Mouse (Mus musculus) CH12.LX (cell line): ENCODE results near the gene Otop3. TPM values are rescaled to one million over a fixed set of nuclear protein-coding genes. Genes with fewer than 3 reads are reported as not detected.

Experiments
- DNase-seq: peaks from one replicate; pipeline ENCODE4 v3.0.0-alpha.2; 2013; ENCODE audit errors: extremely low read depth
- H3K27ac ChIP-seq: 2 replicates; pipeline ENCODE4 v1.5.1; 2012; ENCODE audit warnings: low read depth, mild to moderate bottlenecking, control low read depth, moderate library complexity; ENCODE audit not compliant: insufficient read depth
- H3K27me3 ChIP-seq: replicated peaks from 2 replicates; pipeline ENCODE3; 2012; ENCODE audit warnings: inconsistent platforms
- H3K36me3 ChIP-seq, 2 experiments: replicated peaks in 1 of 2; 2 replicates each; pipeline versions ENCODE3 to v1.6.1; 2012; ENCODE audit warnings: inconsistent platforms in 1 of 2, low read length in 1 of 2, mild to moderate bottlenecking in 1 of 2, mixed read lengths in 1 of 2, moderate library complexity in 1 of 2; ENCODE audit not compliant: control insufficient read depth in 1 of 2, insufficient read depth in 1 of 2
- H3K4me1 ChIP-seq, 2 experiments: 2 replicates each; pipeline ENCODE4 v1.6.1; 2012; ENCODE audit warnings: inconsistent platforms in 1 of 2, moderate library complexity in 1 of 2; ENCODE audit not compliant: insufficient read depth in 2 of 2, control insufficient read depth in 1 of 2
- H3K4me2 ChIP-seq: 2 replicates; pipeline ENCODE4 v1.6.1; 2012; ENCODE audit warnings: low read depth, mild to moderate bottlenecking, control low read depth; ENCODE audit not compliant: poor library complexity, insufficient read depth, severe bottlenecking
- H3K4me3 ChIP-seq, 3 experiments: fragments of 150-350 bp in 1 of 3; sonication (generic) in 1 of 3; replicated peaks in 1 of 3; 2 replicates each; pipeline versions ENCODE3 to v1.5.1; 2011 to 2012; ENCODE audit warnings: low read depth in 2 of 3, low read length in 2 of 3, mild to moderate bottlenecking in 2 of 3, moderate library complexity in 2 of 3, control low read depth in 1 of 3, improper control_type of control experiment in 1 of 3, inconsistent platforms in 1 of 3, mixed read lengths in 1 of 3; ENCODE audit not compliant: poor library complexity in 1 of 3
- H3K79me2 ChIP-seq: replicated peaks from 2 replicates; pipeline ENCODE4 v1.6.1; 2012; ENCODE audit warnings: mild to moderate bottlenecking, moderate library complexity; ENCODE audit not compliant: control insufficient read depth, poor library complexity, insufficient read depth, severe bottlenecking; ENCODE audit errors: extremely low read depth
- H3K9ac ChIP-seq: 2 replicates; pipeline ENCODE4 v1.6.1; 2012; ENCODE audit warnings: low read depth, mild to moderate bottlenecking, control low read depth, moderate library complexity; ENCODE audit not compliant: insufficient read depth
- H3K9me3 ChIP-seq: replicated peaks from 2 replicates; pipeline ENCODE3; 2012; ENCODE audit warnings: low read length, inconsistent platforms, mixed read lengths
- BHLHE40 ChIP-seq: IDR thresholded peaks from 2 replicates; pipeline ENCODE4 v1.6.1; 2011; ENCODE audit warnings: mild to moderate bottlenecking, low read depth, low read length, improper control_type of control experiment
- CHD2 ChIP-seq: IDR thresholded peaks from 2 replicates; pipeline ENCODE4 v1.6.1; 2011; ENCODE audit warnings: low read length, improper control_type of control experiment
- E2F4 ChIP-seq: IDR thresholded peaks from 2 replicates; pipeline ENCODE4 v1.6.1; 2011; ENCODE audit warnings: low read depth, low read length, improper control_type of control experiment; ENCODE audit not compliant: insufficient replicate concordance
- ELF1 ChIP-seq: IDR thresholded peaks from 2 replicates; pipeline ENCODE4 v1.6.1; 2014; ENCODE audit warnings: low read depth, mild to moderate bottlenecking, inconsistent platforms, low read length, improper control_type of control experiment
- HCFC1 ChIP-seq: IDR thresholded peaks from 2 replicates; pipeline ENCODE4 v1.6.1; 2012; ENCODE audit warnings: low read depth, mild to moderate bottlenecking, inconsistent platforms, low read length, improper control_type of control experiment
- MAFK ChIP-seq: IDR thresholded peaks from 2 replicates; pipeline ENCODE4 v1.6.1; 2011; ENCODE audit warnings: low read length, improper control_type of control experiment; ENCODE audit not compliant: insufficient replicate concordance
- MAX ChIP-seq: IDR thresholded peaks from 2 replicates; pipeline ENCODE4 v1.6.1; 2011; ENCODE audit warnings: low read length, improper control_type of control experiment
- MEF2A ChIP-seq: IDR thresholded peaks from 2 replicates; pipeline ENCODE4 v1.6.1; 2014; ENCODE audit warnings: low read depth, mild to moderate bottlenecking, inconsistent platforms, low read length, improper control_type of control experiment, borderline replicate concordance
- PAX5 ChIP-seq: IDR thresholded peaks from 2 replicates; pipeline ENCODE4 v1.6.1; 2012; ENCODE audit warnings: low read length, inconsistent platforms, mixed read lengths
- RCOR1 ChIP-seq: conservative IDR thresholded peaks from 2 replicates; pipeline ENCODE4 v1.6.1; 2012; ENCODE audit warnings: low read depth, mild to moderate bottlenecking, inconsistent platforms, low read length, improper control_type of control experiment
- TBP ChIP-seq: conservative IDR thresholded peaks from 2 replicates; pipeline ENCODE4 v1.6.1; 2011; ENCODE audit warnings: low read depth, low read length, improper control_type of control experiment
- TCF12 ChIP-seq: IDR thresholded peaks from 2 replicates; pipeline ENCODE4 v1.6.1; 2014; ENCODE audit warnings: low read depth, mild to moderate bottlenecking, inconsistent platforms, low read length, improper control_type of control experiment
- UBTF ChIP-seq: IDR thresholded peaks from 2 replicates; pipeline ENCODE4 v1.6.1; 2012; ENCODE audit warnings: low read depth, mild to moderate bottlenecking, inconsistent platforms, low read length, improper control_type of control experiment, moderate library complexity
- USF1 ChIP-seq: IDR thresholded peaks from 2 replicates; pipeline ENCODE4 v1.6.1; 2014; ENCODE audit warnings: low read depth, mild to moderate bottlenecking, inconsistent platforms, low read length, improper control_type of control experiment
- USF2 ChIP-seq: conservative IDR thresholded peaks from 2 replicates; pipeline ENCODE4 v1.6.1; 2011; ENCODE audit warnings: low read depth, low read length, improper control_type of control experiment
- ZKSCAN1 ChIP-seq: IDR thresholded peaks from 2 replicates; pipeline ENCODE4 v1.6.1; 2012; ENCODE audit warnings: low read depth, inconsistent platforms, low read length, improper control_type of control experiment, borderline replicate concordance
- ZMIZ1 ChIP-seq: IDR thresholded peaks from 2 replicates; pipeline ENCODE4 v1.6.1; 2012; ENCODE audit warnings: low read depth, mild to moderate bottlenecking, inconsistent platforms, low read length, improper control_type of control experiment
- ZNF384 ChIP-seq: IDR thresholded peaks from 2 replicates; pipeline ENCODE4 v1.6.1; 2012; ENCODE audit warnings: low read depth, low read length, improper control_type of control experiment, inconsistent platforms
- dilution Hi-C: fragments of 300-500 bp; cut with MboI; formaldehyde crosslinking; loops from 2 replicates; pipeline ENCODE4 v1.14.3; 2020; ENCODE audit warnings: low sequenced_read_pairs; ENCODE audit not compliant: extremely low pct_unique_long_range_greater_than_20kb, extremely low pct_ligation_motif_present
- in situ Hi-C: fragments of 300-500 bp; cut with MboI; formaldehyde crosslinking; loops from 3 replicates; pipeline ENCODE4 v1.14.3; 2019; ENCODE audit warnings: low sequenced_read_pairs, low pct_ligation_motif_present, low pct_unique_long_range_greater_than_20kb, mixed read lengths
- polyA plus RNA-seq: library from polyadenylated mRNA; unstranded; fragments of >175 nt; gene quantifications from 2 replicates; pipeline ENCODE4 v1.2.1, GENCODE M21; 2012; ENCODE audit warnings: low read depth; ENCODE audit not compliant: insufficient read length
- total RNA-seq, 2 experiments: library from RNA; depleted of rRNA; stranded (reverse); fragments of 300-350 nt in 1 of 2; fragments of >200 nt in 1 of 2; gene quantifications; 2 replicates each; pipeline ENCODE4 v1.2.3; 2012 to 2014

Otop3 gene
- total and polyA plus RNA-seq, 3 experiments, result not detected

GRCm38 (mm10) chr11:115382891-115383290, 48.4 kb downstream of the Otop3 start:
- Histone ChIP-seq H3K4me1 (no peaks in the 10 kb centered on the region), H3K4me3 (no peak overlapping the region), H3K4me2 (no peak overlapping the region), H3K27me3 (peaks cover 66% of the 10 kb centered on the region), H3K36me3 (no peaks in the 10 kb centered on the region), H3K9ac (no peak overlapping the region), H3K27ac (no peak overlapping the region), H3K9me3 (peaks cover 18% of the 10 kb centered on the region), H3K79me2 (no peaks in the 10 kb centered on the region)
- in situ Hi-C loops (no loop called here), dilution Hi-C loops (no loop called here)
- TF ChIP-seq MAFK (no peak), UBTF (no peak), PAX5 (no peak), RCOR1 (no peak), ZMIZ1 (no peak)
- DNase-seq, result no peak

DNA sequence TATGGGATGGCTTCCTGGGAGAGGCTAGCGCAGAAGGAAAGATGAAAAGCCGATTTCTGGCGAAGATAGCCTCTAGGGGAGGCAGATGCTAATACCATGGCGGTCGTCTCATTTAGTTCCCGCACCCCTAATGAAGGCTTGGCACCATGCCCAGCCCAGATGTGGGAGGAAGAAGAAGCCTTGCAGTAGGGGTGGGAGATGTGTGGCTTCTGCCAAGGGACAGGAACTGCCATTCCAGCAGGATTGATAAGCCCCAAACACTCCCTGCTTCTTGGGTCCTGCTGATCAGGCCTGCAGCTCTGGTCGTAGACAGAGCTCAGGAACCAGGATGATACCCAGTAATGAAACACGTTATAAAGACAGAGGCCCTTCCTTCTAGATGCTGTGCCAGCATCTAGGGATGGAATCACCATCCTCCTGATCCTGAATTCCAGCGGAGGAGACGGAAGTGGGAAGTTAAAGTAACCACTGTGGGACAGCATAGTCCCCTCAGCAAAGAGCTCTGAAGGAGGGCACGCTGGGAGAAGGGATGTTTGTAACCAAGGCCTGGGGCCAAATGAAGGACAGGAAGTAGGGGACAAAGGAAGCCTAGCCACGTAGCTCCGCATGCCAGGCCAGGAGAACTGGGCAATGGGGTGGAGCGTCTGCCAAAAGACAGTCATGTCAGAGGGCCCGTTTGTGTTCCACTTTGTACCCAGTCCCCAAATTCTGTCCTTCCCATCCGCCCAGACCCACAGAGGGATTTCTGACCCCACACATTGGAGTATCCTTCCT, 49.4 kb downstream of the Otop3 start:
- no peak overlapping the region for H3K4me2 ChIP-seq
- no peak overlapping the region for H3K4me3 ChIP-seq
- no peaks in the 10 kb centered on the region for H3K79me2 ChIP-seq
- dilution Hi-C loops, result no loop called here
- DNase-seq, result no peak
- H3K27me3 ChIP-seq, result peaks cover 65% of the 10 kb centered on the region
- in situ Hi-C loops, result no loop called here
- H3K36me3 ChIP-seq, result no peaks in the 10 kb centered on the region
- no peak overlapping the region for H3K9ac ChIP-seq
- TF ChIP-seq BHLHE40 (no peak), TCF12 (no peak), MEF2A (no peak), HCFC1 (no peak), ELF1 (no peak), ZKSCAN1 (no peak), MAX (no peak), CHD2 (no peak), USF1 (no peak), MAFK (no peak), TBP (no peak), E2F4 (no peak), USF2 (no peak), ZNF384 (no peak)
- peaks cover 9% of the 10 kb centered on the region for H3K9me3 ChIP-seq
- no peaks in the 10 kb centered on the region for H3K4me1 ChIP-seq
- H3K27ac ChIP-seq, result no peak overlapping the region
